ENCODE assay signal across 8 mouse cellular contexts in the genomic region with DNA sequence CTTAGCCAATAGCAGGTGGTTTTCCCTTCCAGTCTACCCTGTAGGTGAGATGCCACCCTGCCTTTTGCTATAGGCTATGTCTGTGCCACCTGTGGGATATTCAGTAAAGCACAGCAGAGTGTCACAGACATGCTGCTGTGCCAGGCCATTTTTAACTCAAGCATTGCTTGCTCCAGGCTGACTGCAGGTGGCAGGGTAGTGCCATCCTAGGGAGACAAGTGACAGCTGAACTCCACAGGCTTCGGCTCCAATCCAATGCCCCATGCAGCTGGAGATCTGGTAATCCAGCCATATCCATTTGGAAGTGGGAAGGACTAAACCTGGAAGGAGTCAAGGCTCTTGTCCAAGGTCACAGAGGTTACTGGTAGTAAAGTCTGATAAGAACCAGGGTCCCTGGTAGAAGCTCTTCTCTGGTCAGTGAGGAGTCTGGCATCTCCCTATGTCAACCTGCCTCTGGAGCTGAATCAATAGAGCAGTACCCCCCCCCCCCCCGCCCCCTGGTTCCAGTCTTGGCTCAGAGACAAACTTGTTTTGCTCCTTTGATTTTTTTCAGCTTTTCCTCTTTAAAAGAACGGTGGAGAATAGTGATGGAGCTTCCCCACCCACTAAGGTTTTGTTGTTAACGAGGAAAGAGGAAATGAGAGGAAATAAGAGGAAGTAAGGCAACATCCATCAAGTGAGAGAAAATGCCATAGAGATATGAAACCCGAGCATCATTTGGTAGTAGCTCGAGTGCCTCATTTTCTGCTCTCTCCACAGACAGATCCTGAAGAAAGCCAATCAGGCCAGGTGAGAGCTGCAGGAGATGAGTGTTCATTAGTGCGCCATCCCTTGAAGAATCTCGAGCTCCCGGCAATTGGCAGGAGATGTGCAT.
DNase-seq lines count a peak whose midpoint lies in the region.

No protein-coding gene starts in this region.

- peak; percentile 41 for DNase-seq in embryo, embryonic 10 days (ENCODE audit: low spot score)
- no peak for DNase-seq in embryo, embryonic 11 days
- peak; percentile 25 for DNase-seq in urinary bladder, adult 2 months (ENCODE audit: low spot score)
- no peak for DNase-seq in urinary bladder, postnatal 4 days (ENCODE audit: low spot score in 2 of 2)
- peak; percentile 40 to 60 for DNase-seq in frontal cortex, postnatal 14 days (ENCODE audit: low spot score in 2 of 2)
- peak; percentile 73 for DNase-seq in kidney, adult 9 months
- DNase-seq in left cerebral cortex, postnatal 4 days: peak; percentile 92
- DNase-seq in right cerebral cortex, postnatal 14 days: peak; percentile 65

- intact Hi-C loops in left cerebral cortex, postnatal 4 days (cut with DNase I): loop anchor here (10.0 kb wide), 2 partner anchors 639 to 819 kb away; a partner anchor contains a TSS

Comparison
In these comparisons a context has a peak if more than half of its experiments do, and no peak if none do; other contexts are left out.
1. DNase-seq: peak in embryo, embryonic 10 days (single experiment), urinary bladder, adult 2 months (single experiment), frontal cortex, postnatal 14 days (2 of 2), kidney, adult 9 months (single experiment), left cerebral cortex, postnatal 4 days (single experiment) and right cerebral cortex, postnatal 14 days (single experiment); none in embryo, embryonic 11 days (single experiment) and urinary bladder, postnatal 4 days (0 of 2).